Mouse (Mus musculus): Measurements from ENCODE around the gene Clec2e. TPM values are rescaled to one million over a fixed set of nuclear protein-coding genes. Genes with fewer than 3 reads are reported as not detected.

Clec2e gene
- polyA plus RNA-seq (2014; fragmentation: Illumina TruSeq; extraction: RNeasy Lipid Tissue Mini Kit (QIAGEN cat#74804); ENCODE audit: low read depth, low replicate concordance): not detected

GRCm38 (mm10) chr6:129100794-129101193 lies at the start of gene Clec2e:
Gene Clec2e, minus strand, starts transcription at chr6:129100913.

GRCm38 (mm10) chr6:129045601-129046000 lies 55.1 kb downstream of the Clec2e start, which contains the start of gene Klrb1f:
Gene Klrb1f, plus strand, starts transcription at chr6:129045901.

Other genes starting within 250 kb of the Clec2e start
- gene Clec2i, start 213.3 kb downstream of the Clec2e start, polyA plus RNA-seq (2014; fragmentation: Illumina TruSeq; extraction: RNeasy Lipid Tissue Mini Kit (QIAGEN cat#74804); ENCODE audit: low read depth, low replicate concordance): 0.38 TPM
- 0.25 TPM for gene BC035044, start 209.8 kb downstream of the Clec2e start, polyA plus RNA-seq (2014; fragmentation: Illumina TruSeq; extraction: RNeasy Lipid Tissue Mini Kit (QIAGEN cat#74804); ENCODE audit: low read depth, low replicate concordance)
- gene Clec2g, start 166.5 kb downstream of the Clec2e start, polyA plus RNA-seq (2014; fragmentation: Illumina TruSeq; extraction: RNeasy Lipid Tissue Mini Kit (QIAGEN cat#74804); ENCODE audit: low read depth, low replicate concordance): not detected
- gene Klrb1f, start 55.0 kb downstream of the Clec2e start, polyA plus RNA-seq (2014; fragmentation: Illumina TruSeq; extraction: RNeasy Lipid Tissue Mini Kit (QIAGEN cat#74804); ENCODE audit: low read depth, low replicate concordance): not detected
- gene Clec2d, start 79.7 kb upstream of the Clec2e start, polyA plus RNA-seq (2014; fragmentation: Illumina TruSeq; extraction: RNeasy Lipid Tissue Mini Kit (QIAGEN cat#74804); ENCODE audit: low read depth, low replicate concordance): 9.6 TPM
- gene Cd69, start 174.5 kb upstream of the Clec2e start, polyA plus RNA-seq (2014; fragmentation: Illumina TruSeq; extraction: RNeasy Lipid Tissue Mini Kit (QIAGEN cat#74804); ENCODE audit: low read depth, low replicate concordance): 0.49 TPM
- gene 4922502D21Rik, start 230.9 kb upstream of the Clec2e start, polyA plus RNA-seq (2014; fragmentation: Illumina TruSeq; extraction: RNeasy Lipid Tissue Mini Kit (QIAGEN cat#74804); ENCODE audit: low read depth, low replicate concordance): 2,280 TPM
- gene Clec12a, start 241.8 kb upstream of the Clec2e start, polyA plus RNA-seq (2014; fragmentation: Illumina TruSeq; extraction: RNeasy Lipid Tissue Mini Kit (QIAGEN cat#74804); ENCODE audit: low read depth, low replicate concordance): 1.7 TPM